Mouse (Mus musculus): ENCODE results near the gene Adora2b.

GRCm38 (mm10) chr11:62253380-62253779 lies 4.6 kb downstream of the Adora2b start:
- TF ChIP-seq CTCF (IDR thresholded peaks at IDR 0.05; ENCODE audit: low read depth), result no peak
- no peak for TF ChIP-seq EP300 (IDR thresholded peaks at IDR 0.05; ENCODE audit: low read depth)

Data from liver, embryonic 14.5 days (tissue).